Mouse (Mus musculus) 416B (cell line): ENCODE measurements around the gene Ubtd1.

ENCODE experiments used
- DNase-seq: peaks from one replicate; pipeline ENCODE4 v3.0.0; 2011; ENCODE audit warnings: low read depth

The Ubtd1 gene

DNA sequence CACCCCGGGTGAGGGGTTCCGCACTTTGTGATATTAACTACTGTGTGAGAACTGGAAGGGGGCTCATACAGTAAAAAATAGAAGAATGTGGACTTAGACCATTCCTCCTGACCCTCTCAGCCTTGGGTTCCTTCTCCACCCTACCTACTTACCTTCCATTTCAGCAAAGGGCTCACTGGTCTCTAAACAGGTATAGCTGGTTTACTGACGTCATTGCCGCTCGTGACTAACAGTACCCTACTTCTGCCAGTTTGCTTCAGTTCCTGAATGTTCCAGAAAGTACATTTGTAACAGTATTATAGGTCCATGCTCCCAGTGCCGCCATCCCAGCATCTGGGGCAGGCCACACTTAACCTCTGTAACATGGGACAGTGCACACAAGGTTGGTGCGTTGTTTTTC lies 12.5 kb downstream of the Ubtd1 start:
- no peak for DNase-seq

DNA sequence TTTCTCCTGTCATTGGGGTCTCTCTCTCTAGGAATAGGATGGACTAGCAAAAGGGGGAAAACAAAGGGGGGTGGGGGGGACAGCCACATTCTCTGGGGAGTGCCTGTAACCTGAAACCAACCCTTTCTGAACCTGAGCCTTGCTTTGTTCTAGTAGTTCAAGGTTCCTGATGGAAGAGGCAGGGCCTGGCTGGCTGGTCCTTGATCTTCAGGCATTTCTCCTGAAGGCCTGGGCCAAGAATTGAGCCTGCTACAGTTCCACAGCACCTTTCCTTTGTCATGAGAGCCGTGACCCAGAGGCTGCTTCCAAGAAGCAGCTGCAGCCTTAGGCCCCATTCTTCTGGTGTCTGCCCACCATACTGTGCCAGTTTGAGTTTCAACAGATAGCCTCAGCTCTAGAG lies 13.9 kb downstream of the Ubtd1 start:
- DNase-seq, result no peak

DNA sequence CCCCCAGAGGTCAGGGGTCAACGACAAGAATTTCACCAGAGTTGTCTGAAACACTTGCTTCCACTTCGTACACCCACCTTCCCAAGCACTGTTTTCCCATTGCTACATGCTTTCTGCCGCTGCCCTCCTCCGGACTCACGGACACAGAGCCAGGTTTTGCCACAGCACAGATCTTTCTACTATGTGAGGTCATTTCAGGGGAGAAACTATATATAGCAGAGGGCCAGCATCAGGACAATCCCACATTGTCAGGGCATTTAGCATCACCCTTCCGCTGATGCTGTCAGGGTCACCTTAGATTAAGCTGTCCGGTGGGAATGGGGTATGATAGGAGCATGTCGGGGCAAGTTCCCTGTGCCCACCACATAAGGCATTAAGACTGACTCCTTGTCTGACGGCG lies 15.5 kb downstream of the Ubtd1 start:
- DNase-seq, result no peak

DNA sequence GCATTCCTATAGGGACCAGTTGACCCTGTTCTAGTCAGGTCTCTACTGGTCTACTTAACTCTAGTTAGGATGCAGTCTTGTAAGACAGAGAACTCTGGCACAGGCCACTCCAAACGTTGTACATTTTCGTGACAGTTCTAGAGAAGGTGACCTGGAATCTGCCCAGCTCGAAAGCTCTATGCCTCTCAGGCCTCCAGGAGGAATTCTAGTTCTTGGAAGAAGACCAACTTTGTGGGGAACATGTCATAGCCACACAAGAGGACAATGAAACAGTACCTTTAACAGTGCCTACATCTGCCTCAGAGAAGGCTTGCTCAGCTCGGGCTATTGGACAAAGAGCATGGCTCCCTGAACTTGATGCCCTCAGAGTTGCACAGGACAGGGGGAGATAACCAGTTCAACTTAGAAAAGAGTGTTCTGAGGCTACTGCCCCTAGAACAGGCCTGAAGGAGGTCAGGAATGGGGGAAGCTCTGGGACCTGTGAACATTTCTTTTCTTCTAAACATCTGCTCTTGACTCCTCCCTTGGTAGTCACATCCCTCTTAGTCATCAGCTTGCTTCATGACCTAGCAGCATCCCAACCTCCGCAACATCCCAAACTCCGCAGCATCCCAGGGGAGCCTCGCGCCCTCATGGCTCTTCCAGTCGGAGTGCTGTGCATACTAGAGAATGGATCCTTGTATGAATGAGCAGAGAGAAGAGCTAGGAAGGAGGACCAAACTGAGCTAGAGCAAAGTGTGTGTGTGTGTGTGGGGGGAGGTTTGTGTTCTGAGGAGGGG lies 17.4 kb downstream of the Ubtd1 start:
- DNase-seq, result no peak

DNA sequence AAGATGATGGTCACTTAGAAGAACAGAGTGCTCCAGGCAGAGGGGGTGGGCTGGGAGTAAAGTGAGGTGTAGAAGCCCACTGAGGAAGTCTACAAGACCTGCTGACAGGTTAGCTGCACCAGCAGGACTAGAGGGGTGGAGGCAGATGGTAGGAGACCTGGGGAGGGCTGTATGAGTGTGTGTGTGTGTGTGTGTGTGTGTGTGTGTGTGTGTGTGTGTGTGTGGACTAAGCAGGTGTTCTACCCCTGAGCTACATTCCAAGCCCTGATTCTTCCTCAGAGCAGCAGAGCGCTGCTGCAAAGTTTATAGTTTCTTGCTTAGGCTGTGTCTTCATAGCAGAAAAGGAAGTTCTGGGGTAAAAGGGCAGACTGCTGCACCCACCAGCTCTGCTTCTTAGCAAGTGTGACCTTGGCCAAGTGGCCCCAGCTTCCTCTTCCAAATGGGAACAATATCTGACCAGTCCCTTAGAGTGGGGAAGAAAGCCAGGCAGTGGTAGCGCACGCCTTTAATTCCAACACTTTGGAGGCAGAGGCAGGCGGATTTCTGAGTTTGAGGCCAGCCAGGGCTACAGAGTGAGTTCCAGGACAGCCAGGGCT lies 18.2 kb downstream of the Ubtd1 start:
- DNase-seq, result peak; percentile 55

DNA sequence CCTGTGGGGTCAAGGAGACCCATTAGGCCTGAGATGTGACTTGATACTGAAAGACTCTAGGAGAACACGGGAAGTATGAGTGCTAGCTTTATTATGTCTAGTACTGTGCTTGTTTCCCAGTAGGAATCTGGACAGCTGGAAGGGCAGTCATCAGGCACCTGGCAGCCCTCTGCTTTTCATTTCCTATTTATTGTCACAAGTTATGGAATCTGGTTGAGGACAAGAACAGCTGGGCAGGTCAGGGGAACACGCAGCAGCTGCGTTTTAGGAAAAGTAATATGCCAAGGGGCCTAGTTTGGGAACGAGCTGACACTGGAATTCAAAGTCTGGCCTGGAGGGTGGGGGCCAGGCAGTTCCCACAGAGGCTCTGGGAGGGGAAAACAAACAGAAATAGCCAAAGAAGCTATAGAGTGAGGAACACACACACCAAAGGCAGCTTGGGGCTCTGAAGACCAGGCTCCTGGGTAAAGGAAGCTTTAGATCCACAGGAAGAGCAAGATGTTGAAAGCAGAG lies 18.9 kb downstream of the Ubtd1 start:
- DNase-seq, result no peak

DNA sequence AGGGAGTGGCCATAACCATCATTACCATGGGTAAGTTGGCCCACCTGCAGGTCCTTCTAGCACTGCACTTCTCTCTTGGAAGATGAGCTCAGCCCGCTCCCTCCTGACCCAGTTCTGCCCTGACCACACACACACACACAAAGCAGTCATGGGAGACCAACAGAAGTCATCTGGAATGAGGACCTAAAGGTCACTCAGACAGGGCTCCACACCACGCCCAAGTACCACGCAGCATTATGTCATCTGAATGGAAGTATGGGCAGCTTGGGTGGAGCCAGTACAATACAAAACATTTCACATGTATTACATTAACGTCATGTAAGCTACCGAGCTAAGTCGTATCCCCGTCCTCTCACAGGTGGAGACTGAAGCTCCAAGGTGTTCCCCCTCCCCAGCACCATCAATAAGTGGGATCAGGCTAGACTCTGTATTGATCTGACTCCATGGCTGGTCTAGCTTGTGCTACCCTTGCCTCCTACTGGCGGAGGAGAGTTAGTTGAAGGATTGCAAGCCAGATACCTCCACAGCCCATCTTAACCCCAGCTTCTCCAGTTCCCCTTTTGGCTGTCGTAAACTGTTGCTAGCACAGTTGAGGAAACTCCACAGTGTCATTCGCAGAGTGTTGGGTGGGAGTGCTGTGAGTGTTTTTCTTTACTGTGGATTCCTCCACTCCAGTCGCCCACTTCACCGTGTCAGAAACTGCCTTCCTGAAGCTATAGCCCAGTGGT lies 19.9 kb downstream of the Ubtd1 start:
- no peak for DNase-seq

DNA sequence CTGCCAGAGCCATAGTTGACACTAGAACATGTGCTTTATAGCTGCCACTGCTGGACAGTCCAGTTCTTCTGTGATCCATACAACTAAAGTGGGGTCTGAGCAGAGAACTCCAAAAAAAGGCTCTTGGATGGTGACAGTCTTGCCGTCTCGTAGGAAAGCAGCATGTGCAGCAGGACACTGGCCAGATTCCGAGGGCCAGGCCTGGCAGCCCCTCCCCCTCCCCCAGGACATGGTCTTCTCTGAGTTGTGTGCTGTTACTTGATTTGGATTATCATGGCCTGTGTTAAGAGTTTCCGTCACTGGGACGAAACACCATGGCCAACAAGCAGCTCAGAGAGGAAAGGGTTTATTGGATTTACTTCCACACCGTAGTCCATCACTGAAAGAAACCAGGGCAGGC lies 22.7 kb downstream of the Ubtd1 start:
- no peak for DNase-seq

DNA sequence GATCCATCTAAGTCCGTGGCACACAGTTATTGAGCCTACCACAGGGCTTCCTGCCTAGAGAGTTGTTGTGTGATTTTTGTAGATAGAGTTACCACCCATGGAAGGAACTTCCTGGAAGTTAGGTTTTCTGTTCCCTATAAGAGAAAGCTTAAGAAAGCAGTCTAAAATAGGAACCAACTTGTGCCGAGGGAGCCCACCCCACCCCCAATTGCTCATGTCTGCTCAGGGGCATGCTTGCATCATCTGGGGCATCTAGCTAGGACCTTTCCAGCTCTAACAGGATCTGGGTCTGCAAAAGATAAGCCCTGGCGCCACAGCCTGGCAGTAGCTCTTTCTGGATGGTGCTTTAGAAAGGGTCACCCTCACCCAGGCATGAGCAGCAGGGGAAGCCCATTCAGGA lies 24.1 kb downstream of the Ubtd1 start:
- peak; percentile 87 for DNase-seq

DNA sequence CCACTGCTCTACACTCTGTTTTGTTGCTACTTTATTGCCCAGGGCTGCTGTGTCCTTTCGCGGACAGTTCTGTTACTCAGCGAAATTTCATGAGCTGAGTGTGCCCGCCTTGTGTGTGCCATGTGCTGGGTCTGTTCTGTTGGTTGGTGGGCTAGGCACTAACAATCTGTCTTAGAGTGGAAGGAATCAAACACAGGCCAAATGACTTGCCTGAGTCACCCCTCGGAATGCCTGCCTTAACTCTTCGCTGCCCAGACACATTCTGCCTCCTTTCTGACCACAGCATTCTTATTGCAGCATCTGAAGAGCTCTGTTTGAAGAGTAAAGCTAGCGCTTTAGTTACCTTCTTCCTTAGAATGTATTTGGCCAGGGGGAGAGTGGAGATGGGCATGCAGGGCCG lies 25.0 kb downstream of the Ubtd1 start:
- DNase-seq, result no peak

DNA sequence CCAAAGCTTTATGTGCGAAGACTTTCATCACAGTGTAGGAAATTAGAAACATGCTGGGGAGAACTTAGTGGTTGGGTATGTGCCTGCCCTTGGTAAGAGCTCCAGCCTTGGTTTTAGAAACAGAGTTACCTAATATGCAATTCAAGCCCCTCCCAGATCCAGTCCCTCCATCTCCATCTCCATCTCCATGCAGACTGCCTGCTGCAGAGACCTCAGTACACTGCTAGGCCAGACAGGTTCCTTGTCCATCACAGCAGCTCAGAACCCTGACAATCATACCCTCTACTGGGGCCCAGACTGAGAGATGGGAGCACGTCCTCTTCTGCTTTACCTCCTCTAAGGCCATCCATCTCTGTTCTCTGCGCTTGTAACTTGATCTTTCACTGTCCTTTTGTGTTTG lies 27.0 kb downstream of the Ubtd1 start:
- no peak for DNase-seq

DNA sequence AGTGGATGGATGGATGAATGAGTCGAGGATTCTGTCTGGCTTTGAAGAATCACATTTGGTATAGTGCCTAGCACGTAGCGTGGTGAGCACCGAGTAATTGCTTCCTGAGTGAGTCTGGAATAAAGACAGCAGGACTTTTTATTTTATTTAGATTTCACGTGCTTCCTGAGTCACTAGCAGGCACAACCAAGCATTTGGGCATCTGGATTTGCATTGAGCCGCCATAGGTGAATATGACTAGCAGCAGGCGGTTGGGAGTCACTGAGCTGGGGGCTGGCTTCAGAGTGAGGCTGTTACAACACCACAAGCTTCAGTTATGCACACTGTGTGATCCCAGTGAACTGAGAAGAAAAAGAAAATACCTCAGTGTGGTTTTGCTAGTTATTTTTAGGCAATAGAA lies 27.5 kb downstream of the Ubtd1 start:
- peak; percentile 53 for DNase-seq

DNA sequence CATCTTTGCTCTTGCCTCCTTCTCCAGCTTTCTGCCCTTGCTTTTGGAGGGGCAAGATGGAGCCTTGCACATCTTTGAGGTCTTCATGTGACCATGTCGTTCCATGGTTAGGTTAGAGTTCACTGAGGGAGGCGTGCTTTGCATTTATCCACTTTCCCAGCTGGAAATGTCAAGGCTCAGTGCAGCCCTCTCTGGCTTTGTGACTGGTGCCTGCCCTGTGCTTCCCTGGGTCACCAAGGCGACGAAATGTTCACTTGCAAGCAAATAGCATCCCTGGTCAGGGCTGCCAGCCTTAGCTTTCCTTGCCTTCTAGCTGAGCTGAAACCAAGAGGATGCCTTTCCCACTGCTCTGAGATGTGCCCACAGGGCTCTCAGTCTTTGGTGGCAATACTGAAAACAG lies 28.9 kb downstream of the Ubtd1 start:
- DNase-seq, result no peak

DNA sequence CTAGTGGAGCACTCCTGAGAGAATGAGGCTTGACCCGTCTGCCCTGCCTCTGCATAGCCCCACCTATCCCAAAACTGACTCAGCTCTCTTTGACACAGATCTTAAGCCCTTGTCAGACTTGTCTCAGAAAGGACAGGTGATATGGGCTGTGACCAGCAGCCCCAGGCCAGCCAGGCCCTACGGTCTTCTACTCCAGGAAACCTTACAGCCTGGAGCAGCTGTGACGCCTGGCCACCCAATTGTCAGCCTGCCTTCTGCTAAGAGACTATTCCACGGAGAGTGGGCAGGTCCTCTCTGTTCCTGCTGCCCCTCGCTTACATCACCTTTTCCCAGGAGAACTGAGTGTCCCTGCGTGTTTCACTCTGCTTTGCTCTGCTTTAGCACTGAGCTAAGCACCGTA lies 29.6 kb downstream of the Ubtd1 start:
- DNase-seq, result no peak

DNA sequence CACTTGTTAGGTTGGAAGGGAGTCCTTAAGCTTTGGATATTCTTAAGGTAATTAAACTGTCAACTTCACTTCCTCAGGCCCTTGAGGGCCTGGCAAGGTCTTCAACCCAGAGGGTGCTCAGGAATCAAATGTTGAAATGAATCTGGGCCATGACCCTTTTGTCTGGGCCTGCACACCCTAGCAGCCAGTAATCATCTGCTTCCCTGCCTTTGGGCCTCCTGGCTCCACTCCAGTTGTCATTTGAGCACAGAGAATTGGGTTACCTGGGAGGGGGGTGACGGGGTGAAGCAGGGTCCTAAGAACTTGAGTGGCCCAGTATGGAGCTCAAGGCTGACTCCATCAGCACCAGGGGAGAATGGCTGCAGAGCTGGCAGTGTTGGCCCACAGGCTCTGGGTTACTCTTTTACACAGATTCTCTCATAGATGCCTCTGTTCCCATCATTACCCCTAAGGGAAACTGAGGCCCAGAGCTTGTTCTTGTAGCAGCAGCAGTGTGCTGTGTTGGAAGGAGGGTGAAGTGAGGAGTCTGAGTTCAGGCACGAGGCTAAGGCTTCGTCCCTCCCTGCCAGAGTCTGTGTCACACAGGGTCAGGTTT lies 32.8 kb downstream of the Ubtd1 start:
- no peak for DNase-seq

DNA sequence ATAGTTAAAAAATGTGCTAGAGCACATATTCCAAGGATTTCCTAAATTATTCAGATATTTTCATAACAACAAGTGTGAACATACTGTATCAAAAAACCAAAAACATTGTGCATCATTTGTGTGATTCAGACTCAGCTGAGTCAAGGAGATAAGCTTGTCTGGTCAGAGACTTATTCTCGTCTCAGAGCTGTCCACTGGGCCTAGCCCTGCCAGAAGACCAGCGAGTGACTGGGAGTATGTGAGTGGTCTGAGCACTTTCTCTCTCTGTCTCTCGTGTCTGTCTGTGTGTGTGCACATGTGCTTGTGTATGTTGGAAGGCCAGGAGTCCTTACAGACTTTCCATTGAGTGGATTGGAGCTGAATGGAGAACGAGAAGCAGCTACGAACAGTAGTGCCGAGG lies 33.4 kb downstream of the Ubtd1 start:
- DNase-seq, result no peak

DNA sequence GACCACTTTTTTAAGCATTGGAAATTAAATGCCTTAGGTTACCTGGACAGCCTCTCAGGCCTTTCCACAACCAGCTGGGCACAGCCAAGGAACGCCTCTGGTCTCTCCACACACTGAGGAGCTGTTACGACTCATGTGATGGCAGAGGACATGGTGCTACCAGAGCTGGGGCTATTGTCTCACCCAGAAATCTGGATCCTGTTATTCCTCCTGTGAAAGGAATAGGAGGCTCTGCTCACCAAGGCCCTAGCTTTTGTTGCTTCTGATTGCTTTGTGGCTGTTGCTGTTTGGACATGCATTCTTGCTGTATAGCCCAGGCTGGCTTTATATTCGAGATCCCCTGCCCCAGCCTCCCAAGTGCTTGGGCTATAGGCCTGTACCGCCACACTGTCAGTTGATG lies 34.7 kb downstream of the Ubtd1 start:
- no peak for DNase-seq

DNA sequence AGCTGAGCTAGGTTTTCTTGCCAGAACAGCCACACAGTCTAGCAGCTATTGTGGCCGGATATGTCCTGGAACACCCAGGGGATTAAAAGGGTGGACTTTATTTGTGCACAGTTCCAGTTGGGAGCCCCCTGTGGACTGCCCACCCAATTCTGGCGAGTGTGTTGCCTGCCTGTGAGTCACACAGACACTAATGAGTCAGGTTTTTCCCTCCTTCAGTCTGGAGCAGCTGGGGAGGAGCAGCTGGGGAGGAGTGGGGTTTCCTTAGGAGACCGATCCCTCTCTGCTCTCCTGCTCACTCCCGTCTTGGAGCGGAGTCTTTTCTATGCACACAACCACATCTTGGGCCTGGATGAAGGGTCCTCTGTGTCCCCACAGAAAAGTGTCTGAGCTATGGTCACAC lies 35.3 kb downstream of the Ubtd1 start:
- no peak for DNase-seq

DNA sequence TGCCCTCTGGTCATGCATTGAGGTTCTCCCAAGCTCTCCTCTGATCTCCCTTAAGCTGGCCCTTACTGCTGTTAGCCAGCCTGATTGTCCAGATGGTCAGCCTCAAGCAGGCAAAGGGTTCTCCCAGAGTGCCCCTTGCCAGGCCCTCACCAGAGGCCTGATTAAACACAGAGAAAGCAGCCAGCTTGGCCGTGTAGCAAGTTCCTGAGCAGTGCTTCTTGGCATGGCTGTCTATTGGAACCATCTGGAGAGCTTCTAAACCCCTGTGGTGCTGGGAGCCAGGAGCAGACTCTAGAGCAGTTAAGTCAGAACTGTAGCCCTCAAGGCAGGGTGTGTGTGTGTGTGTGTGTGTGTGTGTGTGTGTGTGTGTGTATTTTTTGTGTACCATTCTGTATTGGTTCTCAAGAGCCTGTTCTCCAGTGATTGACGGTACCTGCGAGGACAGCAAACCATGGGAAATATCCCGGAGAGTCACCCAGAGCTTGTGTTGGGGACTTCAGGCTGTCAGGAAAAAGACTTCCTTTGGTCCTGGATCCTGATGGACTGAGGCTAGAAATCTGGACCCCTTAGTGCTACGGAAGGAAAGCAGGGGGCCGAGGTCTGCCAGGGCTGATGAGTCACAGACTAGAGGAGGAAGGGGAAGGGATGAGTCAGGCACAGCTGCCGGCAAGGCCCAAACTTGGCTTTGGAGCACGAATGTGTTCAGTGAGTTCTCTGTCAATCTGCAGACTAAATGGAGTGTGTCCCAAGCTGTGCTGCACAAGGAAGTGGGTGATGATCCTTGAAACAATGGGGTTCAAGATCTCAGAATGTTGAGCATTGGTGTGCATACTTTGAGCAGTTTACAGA lies 36.1 kb downstream of the Ubtd1 start:
- DNase-seq, result peak; percentile 95

DNA sequence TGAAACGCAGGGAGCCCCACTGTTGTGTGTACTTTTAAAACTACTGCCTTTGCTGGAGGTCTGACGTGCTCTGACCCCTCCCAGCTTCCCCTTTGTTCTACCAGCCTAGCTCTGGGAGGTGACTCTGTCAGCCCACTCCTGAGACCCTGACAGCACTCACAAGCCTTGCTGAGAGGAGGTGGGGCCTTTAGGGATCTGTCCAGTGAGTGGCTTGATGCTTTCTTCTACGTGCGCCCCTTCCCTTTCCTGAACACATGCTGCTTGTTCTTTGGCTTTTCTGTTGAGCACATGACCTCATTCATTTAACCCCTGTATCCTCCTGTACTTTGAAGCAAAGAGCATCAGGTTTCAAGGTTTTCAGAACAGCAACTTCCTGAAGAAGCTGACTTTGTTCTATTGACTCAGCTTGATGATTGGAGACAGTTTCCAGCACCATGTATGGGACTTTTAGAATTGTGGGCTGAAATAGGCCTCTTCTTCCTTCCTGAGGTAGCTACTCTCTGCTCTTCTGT lies 37.5 kb downstream of the Ubtd1 start:
- DNase-seq, result peak; percentile 97

DNA sequence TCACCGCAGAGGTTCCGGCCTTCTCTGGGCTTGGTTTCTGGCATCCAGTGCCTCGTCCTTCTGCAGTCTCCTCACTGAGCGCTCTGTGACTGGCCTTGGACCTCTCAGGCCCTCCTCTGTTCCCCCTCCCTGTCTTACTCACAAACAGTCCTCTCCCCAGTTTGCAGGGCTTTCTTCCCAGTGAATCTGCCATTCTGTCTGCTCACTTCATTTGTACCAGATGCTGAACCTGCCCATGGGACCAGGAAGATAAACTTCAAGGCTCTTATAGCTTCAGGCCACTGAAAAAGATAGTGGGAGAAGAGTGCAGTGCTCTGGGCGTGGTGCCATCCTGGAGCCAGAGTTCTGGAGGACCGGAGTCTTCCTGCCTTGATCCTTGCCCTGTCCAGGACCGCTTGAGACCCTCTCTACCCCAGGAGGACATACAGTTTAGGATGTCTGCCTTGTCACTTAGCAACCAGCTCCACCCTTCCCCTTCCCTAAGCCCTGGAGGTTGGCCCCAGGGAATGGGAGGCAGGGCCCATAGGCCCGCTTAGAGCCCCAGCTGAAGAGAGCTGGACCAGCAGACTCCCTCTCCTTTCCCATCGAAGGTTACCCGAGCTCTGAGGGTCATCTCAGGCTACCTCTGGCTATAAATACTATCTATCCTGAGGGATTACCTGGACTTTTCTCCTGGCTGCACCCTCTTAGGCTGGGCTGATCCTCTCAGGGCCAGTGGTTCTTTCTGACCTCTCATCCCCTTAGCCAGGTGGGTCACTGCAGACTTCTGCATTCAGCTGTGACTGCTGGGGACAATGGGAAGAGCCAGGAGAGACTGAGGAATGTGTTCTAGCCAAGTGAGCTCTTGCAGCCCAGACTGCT lies 40.3 kb downstream of the Ubtd1 start:
- no peak for DNase-seq
